Mouse (Mus musculus): ENCODE measurements around the gene Rinl.

The Rinl gene

DNA sequence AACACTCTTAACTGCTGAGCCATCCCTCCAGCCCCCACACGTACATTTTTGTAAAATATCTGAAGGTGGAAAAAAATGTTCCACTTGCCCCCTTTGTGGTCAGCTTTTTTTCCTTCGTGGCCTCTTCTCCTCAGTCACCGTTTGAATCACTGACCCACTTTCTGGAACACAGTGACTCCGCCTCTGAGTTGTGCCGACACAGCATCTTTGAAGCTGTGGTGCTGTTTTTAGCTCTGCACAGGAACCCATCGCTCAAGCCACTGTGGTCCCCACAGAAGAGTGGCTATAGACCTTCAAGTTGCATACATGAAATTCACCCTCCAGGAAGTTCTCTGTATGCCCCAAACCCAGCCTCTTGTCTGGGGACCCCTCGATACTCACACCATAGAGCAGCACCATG lies 7.9 kb upstream of the Rinl start:
- DNase-seq (ENCODE audit: low spot score), result no peak

DNA sequence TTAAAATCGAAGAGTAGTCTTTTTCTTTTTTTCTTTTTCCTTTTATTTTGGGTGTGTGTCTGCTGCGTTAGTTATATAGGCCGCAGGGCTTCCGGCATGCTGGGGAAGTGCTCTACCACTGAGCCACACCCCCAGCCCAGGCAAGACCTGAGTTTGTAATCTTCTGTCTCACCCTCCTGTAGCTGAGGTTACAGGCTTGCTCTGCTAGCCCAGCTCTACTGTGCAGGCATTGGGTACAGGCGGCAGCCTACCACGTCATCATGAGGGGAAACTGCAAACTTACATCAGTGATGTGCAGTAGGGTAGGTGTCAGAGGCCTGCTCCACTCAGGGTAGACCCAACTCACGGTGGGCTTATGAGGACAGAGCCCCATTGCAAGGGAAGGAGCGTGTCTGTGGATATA lies 7.5 kb upstream of the Rinl start:
- DNase-seq (ENCODE audit: low spot score), result no peak

DNA sequence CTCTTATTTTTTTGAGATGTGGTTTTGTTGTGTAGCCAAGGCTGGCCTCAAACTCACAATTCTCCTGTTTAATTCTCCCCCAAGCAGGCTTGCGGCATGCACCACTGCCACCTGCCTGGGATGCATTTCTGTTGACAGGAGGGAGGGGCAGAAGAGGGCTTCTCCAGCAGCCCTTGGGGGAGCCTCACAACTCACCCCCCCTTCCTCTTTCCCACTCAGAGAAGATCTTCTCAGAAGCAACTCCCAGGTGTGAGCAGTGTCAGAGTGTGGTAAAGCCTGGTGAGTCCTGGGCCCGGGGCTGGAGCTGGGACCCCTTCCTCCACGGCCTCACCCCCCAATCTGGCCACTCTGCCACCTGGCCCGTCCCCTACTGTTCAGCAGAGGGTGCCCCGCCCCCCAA lies 3.6 kb upstream of the Rinl start:
- no peak for DNase-seq (ENCODE audit: low spot score)

DNA sequence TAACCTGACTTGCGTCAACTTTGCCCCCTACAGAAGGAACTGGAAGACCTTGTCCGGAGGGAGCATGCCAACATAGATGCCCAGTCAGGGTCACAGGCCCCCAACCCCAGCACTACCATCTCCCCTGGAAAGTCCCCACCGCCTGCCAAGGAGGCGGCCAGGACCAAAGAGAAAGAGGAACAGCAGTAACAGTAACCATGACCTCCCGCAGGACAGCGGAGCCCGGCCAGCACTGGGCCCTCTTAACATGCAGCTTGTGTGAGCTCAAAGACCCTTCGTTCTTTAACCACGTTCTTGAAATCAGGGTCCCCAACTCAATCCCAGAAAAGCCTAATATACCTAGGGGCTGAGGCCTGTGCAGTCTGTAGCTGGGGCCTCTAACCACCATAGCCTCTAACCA lies 885 bp upstream of the Rinl start:
- no peak for DNase-seq (ENCODE audit: low spot score)

DNA sequence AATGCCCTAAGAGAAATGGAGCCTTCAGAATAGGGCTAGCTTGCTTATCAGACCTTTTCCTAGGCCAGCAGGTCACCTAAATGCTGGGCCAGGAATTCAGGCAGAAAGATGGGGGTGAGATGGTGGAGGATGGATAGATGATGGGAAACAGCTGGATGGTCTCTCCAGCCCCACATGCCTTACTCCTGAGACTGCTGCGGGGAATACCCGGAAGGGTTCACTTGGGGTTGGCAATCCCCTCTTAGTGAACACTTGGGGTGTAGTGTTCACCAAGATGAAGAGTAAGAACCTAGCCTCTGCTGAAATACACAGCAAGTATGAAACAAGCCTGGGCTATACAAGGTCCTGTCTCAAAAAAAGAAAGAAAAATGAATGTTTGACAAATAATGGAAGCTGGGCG lies 466 bp downstream of the Rinl start:
- DNase-seq (ENCODE audit: low spot score), result no peak

DNA sequence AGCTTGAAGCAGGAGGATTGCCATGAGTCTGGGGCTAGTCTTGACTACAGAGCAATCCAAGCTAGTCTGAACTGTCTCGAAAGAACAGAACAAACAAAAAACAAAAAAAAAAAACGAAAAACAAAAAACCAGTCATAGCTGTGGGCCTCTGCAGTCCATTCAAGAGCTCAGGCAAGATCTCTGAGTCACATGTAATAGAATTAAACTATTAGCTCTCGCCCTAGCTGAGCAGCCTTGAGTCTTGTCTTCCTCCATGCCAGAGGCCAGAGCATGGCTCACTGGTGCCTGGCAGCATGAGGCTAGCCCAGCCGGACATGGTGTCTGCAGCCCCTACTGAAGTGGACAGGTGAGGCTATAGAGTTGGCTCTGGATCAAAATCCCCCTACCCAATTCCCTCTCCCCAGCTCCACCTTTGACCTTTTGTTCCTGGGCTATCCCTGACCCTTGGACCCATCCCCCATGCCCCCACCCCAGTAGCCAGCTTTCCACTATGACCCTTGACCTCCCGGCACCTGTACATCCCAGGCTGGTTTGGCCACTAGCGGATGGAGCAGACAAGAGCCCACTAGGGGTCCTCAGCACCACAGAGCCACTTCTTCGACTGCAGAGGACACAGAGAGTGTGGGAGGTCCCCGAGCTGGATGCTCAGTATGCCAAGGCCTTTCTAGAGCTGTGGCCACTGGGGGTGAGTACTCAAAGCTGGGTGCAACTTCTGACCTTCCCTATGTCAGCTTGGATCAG lies 1.5 kb downstream of the Rinl start:
- no peak for DNase-seq (ENCODE audit: low spot score)

DNA sequence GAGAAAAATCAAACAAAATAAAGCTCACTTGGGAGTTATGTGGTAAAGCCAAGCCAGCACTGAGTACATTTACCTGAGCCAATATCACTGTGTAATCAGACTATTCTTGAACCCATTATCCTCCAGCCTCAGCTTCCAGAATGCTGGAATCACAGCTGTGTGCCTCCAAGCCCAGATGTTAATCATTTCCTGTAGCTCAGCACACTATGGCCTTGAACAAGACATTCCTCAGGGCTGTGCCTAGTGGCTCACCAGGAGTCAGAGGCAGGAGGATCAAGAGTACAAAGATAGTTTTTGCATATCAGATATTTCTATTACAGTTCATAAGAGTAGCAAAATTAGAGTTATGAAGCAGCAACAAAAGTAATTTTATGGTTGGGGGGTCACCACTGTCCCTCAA lies 2.9 kb downstream of the Rinl start:
- no peak for DNase-seq (ENCODE audit: low spot score)

DNA sequence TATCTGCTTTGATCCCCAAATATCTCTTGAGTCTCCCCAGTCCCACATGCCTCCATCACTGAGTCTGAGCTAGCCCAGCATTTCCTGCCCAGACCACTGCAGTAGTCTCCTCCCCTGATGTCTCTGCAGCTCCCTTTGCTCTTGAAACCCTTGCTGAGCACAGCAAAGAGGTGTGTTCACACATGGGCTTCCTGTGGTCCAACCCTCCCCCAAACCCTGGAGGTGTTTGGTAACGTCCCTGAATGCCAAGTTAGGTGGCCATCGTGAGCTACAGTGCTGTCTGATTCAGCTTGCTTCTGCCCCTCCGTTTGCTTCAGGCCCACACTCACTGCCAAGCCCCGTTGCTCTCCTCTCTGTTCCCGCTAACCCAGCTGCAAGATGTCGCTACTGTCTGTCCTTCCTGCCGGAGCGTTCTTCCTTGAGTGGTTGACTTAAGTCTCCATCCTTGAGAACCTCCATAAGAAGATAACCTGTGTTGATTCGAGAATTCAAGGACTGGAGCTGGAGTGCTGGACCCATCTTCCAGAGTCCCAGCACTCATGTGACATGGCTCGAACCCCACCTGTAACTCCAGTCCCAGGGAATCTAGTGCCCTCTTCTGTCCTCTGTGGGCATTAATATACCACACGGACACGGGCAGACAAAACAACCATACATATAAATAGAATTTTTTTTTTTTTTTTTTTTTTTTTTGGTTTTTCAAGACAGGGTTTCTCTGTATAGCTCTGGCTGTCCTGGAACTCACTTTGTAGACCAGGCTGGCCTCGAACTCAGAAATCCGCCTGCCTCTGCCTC lies 3.8 kb downstream of the Rinl start:
- DNase-seq (ENCODE audit: low spot score), result no peak

DNA sequence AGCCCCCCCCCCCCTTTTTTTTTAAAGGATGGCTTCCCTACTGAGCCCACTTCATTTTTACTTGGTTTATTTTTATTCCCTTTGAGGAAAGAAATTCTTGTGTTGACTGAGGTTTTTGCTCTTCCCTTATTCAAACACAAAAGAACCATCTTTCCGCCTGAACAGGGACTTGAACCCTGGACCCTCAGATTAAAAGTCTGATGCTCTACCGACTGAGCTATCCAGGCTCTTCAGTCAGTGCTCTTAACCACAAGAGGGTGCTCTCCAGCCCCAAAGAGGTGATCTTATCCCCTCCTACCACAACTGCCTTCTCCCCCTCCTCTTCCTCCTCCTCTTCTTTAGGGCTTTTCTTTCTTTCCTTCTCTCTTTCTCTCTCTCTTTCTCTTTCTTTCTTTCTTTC lies 5.1 kb downstream of the Rinl start:
- no peak for DNase-seq (ENCODE audit: low spot score)

DNA sequence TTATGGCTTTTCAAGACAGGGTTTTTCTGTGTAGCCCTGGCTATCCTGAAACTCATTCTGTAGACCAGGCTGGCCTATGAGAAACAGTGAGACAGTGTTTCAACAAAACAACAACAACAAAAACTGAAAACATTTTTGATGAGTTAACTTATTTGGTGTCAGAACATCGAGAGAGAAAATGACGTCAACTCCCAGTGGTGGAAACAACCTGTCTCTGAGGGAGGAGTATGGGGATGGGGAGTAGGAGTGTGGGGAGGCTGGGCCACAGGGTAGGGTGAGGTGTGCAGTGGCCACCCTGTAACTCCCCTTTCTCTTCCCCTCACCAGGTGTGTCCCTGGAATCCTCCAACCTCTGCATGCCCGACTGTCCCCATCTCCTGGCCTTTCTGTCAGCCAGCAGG lies 5.7 kb downstream of the Rinl start:
- DNase-seq (ENCODE audit: low spot score), result no peak

DNA sequence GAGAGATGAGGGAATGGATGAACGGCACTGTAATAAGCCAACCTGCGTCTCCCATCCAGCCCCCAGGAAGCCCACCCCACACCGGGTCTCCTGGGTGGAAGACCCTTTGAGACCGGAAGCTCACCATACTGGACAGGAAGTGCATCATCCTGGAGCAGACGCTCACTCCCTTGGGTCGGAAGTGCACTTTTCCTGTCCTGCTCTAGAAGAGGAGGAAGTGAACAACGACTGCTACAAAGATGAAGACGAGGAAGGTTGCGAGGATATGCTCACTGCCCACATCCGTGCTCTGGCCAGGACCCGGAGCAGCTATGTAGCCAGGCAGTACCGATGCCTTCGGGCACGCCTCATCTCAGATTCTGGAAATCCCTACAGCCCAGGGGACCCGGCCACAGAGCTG lies 7.1 kb downstream of the Rinl start:
- no peak for DNase-seq (ENCODE audit: low spot score)

DNA sequence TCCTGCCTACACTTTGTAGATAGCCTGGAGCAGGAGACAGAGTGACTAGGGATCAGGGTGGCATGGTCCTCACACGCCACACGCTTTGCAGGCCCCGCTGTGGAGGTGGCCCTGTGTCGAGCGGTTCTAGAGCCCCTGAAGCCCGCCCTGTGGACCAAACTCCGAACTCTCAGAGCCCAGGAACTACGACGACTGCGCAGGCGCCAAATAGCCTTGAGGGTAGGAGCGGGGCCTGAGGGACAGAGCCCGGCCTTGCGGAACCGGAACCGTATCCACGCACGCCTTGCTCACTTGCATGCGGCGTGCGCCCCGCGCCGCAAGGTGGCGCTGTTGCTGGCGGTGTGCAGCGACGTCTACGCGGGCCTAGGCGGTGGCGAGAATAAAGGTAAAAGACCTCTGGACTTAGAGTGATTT lies 7.8 kb downstream of the Rinl start:
- peak; percentile 87 for DNase-seq (ENCODE audit: low spot score)

DNA sequence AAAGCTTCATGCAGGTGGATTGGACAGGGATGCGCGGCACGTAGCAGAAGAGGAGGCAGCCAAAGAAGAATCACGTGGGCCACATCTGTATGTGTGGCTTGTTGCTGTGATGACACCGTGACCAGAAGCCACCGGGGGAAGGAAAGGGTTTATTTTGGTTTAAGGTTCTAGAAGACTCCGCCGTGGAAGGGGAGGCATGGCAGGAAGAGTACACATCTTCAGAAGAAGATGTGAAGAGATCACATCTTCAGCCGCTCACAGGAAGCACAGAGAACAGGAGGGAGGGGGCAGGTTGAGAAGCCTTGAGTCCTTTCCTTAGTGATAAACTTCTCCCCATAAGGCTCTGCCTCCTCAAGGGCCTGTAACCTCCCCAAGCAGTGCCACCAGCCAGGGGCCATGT lies 11.2 kb downstream of the Rinl start:
- no peak for DNase-seq (ENCODE audit: low spot score)

DNA sequence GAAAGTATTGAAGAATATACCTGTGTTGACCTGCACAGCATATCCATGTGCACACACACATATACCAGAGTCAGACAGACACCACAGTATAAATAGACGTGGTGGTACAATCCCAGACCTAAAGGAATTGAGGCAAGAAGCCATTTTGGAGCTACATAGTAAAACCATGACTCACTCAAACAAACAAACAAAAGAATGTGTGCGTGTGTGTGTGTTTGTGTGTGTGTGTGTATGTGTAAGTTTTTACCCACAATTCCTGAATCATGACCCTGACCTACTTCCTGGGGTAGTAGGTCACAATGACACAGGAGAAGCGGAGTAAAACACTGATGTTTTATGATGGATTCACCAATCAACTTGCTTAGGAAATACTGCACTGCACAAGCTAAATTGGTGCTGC lies 12.7 kb downstream of the Rinl start:
- no peak for DNase-seq (ENCODE audit: low spot score)

DNA sequence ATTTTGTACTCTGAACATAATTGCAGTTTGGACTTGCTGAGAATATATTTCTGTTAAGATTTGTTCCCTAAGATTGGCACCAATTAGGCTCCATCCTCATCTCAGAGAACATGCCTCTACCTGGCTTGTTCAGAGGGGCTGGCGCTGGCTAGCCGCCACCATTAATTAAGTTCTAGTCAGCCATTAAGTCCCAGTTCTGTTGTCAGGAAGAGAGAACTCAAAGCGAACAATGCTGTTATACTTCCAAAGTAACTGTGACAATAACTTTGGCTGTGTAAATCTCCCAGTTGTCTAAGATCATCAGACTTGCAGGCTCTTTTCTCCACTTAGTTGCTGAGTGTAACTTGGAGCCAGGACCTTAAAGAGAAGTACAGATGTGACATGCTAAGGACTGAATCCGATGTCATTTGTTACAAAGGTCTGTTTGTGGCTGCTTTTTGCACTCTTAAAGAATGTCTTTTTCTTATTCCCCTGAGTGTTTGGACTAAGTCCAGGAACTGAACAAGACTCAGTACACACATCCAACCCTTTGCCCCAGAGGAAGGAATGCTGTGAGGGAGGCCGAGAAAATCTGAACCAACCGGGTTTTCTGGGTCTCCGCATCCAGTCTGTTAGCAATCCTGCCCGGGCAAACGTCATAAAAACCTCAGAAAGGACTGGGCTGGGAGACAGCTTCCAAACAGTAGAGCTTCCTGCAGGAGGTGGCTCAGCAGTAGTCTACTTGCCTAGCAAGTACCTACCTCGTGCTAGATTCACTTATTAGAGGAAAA lies 13.3 kb downstream of the Rinl start:
- peak; percentile 88 for DNase-seq (ENCODE audit: low spot score)

DNA sequence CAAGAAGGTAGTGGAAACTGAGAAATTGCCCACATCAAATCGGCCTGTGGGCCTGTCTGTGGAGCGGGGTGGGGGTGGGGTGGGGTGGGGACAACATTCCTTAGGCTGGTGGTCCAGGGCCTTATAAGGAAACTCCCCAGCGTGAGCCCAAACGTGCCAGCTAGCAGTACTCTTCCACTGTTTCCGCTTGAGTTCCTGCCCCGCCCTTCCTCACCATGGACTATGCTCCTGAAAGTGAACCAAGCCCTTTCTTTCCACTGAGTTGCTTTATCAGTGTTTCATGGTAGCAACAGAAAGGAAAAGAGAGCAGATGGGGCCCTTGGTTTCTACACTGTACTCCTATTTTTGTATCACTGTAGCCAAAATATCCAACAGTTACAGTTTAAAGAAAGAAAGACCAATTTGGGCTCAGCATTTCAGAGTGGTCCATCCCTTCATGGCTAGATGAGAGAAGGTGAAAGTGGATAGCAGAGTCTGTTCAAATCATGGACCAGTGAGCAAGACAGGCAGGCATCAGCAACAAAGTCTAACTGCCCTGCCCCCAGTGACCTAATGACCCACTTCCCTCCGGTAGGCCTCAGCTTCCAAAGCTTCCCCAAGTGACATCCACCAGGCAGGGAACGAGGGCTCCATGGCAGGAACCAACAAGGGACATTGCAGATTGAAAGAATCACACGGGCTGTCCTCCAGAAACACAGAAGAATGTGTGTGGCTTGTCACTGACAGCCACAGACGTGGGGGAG lies 14.2 kb downstream of the Rinl start:
- peak; percentile 60 for DNase-seq (ENCODE audit: low spot score)

DNA sequence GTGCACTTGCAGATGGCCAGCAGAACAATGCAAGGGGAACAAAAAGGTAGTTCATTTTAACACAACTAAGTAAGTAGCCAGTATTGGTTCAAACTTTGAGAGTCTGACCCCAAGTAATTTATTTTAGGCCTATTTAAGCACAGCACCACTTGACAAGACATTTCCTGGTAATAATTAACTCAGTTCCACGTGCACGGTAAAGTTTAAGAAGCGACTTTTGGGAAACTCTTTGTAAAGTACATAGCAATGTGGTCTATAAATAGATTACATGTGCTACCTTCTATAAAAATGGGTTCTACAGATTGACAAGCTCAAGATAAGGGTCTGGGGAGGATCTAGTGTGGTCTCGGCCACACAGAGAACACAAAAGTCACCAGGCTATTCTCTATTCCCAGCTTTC lies 15.0 kb downstream of the Rinl start:
- no peak for DNase-seq (ENCODE audit: low spot score)

DNA sequence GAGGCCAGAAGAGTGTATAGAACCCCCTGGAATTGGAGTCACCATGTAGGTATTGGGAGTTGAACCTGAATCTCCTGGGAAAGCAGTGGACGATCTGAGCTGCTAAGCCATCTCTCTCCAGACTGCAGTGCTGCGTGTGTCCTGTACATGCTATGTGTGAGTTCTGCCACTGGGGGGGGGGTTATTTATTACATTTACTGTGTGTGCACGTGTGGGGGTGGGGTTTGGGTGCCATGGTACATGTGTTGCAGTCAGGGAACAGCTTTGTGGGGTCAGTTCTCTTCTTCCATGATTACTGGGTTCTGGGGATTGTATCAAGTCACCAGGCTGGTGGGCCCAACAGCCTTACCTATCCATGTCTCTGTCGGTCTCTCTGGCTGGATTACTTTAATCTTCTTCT lies 18.1 kb downstream of the Rinl start:
- no peak for DNase-seq (ENCODE audit: low spot score)

DNA sequence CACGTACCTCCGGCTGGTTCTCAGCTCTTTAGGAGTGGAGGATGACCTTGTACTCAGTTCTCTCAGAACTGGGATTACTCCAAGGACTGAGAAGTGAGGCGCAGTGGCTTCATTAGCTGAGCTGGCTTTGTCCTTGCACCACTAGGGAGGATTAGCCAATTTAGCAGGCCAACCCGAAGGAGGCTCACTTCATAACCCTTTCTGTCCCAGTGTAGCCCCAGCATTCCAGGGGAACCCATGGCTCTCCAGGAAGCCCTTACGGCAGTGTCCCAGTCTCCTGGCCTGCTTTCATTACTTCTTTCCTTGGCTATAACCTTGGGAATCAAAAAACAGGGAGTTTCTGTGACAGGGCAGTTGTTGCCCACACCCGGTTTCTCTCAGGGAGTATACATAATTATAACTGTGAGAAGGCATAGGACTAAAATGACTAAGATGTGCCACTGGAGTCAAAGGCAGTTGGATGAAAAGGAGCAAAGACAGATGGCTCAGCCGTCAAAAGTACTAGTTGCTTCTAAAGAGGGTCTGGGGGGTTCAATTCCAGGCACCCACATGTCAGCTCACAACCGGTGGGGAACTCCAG lies 19.0 kb downstream of the Rinl start:
- DNase-seq (ENCODE audit: low spot score), result peak; percentile 46

DNA sequence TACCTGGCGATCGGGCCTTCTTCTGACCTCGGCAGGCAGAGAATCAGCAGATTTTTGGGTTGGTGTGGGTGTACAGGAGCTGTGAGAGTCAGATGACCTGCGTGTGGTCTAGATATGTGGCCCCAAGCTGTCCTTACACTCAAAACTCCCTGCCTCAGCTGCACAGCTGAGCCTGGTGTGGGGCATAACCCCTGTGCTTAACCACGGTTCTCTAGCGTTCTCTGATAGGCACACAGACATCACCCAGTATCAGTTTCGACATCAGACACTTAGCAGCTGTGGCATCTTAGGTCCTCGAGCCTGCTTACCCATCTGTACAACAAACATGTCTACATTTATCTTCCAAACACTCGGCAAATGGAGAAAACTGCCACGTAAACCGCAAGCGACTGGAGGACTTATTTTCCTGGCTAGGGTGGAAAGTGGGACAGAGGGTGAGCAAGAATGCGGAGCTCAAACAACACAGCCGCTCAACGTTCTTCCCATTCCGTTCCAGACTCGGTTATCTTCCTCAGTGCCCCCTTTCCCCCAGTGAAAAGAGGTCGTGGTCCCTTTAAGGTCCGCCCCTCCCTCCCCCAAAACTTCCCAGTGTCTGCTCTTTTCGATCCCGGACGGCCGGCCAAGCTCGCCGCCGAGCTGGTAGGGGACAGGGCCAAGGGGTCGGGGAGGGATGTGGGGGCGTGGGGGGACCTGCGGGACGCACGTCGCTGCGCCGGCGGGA lies 19.6 kb downstream of the Rinl start, which contains the start of gene Hnrnpl:
Gene Hnrnpl, plus strand, starts transcription at position 321 of the 721 bp plus-strand sequence.
- DNase-seq (ENCODE audit: low spot score), result peak; percentile 68

DNA sequence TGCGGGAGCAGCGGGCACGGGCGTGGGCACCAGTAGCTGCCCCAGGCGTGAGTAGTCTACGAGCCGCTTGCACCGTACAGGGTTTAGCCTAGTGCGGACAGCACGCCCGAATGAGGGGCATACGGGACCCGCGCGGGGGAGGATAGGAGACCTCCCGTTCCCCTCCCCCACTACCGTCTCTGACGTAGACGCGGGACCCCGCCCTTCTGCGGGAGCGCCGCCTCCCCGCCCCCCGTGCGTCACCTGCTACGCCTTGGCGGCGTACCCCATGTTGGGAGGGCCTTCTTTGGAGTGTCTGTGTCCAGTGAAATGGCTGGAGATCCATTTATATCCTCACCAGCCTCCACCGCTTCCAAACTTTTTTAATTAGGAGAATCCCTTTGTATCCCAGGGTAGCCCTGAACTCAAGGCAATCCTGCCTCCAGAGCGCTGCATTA lies 20.2 kb downstream of the Rinl start:
- peak; percentile 97 for DNase-seq (ENCODE audit: low spot score)
